In genomic region chr8:12387901-12388300, GRCm38 (mm10) we compare ENCODE assay signal across 19 mouse cellular contexts. TPM values are rescaled to one million over a fixed set of nuclear protein-coding genes. Genes with fewer than 3 reads are reported as not detected.
DNase-seq lines count a peak whose midpoint lies in the region; ATAC-seq and TF ChIP-seq lines count a peak whose summit lies in the region.
"Had no signal": no experiment of that assay in that cellular context is flagged by ENCODE, and none has a peak within 500 bp of the region (broad histone marks: within the 10 kb centered on the region; RNA-seq: fewer than 3 reads in every experiment).

No protein-coding gene starts in this region.

- TF ChIP-seq CTCF in kidney, adult 2 months (conservative IDR thresholded peaks at IDR 0.05; ENCODE audit: insufficient read depth, insufficient read length, low read depth, low read length) = no peak

- TF ChIP-seq POLR2A in kidney, adult 2 months (IDR thresholded peaks at IDR 0.05; ENCODE audit: low read depth, low read length) = no peak

- 5% methylated on average over 4 of the region's 4 CpGs for WGBS in limb, embryonic 11.5 days
- WGBS in limb, embryonic 10.5 days = 3% methylated on average over 4 of the region's 4 CpGs
- WGBS in forebrain, embryonic 14.5 days = 21% methylated on average over 4 of the region's 4 CpGs
- 25% methylated on average over 4 of the region's 4 CpGs for WGBS in hindbrain, embryonic 16.5 days
- 13% methylated on average over 4 of the region's 4 CpGs for WGBS in kidney, adult 2 months

- H3K27ac ChIP-seq in limb, embryonic 11.5 days (replicated peaks; ENCODE audit: low read depth, low read length) = no peak overlapping the region
- H3K27ac ChIP-seq in limb, embryonic 10.5 days = no peak overlapping the region
- peak overlapping the region; percentile 96 for H3K27ac ChIP-seq in forebrain, embryonic 14.5 days (ENCODE audit: low read depth, low read length)
- no peak overlapping the region for H3K27ac ChIP-seq in hindbrain, embryonic 16.5 days (ENCODE audit: low read depth, low read length)
- H3K27ac ChIP-seq in kidney, adult 2 months (ENCODE audit: insufficient read depth, low read depth, low read length) = no peak overlapping the region
- H3K27ac ChIP-seq: embryonic facial prominence, embryonic 12.5 days; liver, embryonic 13.5 days; lung, embryonic 15.5 days had no signal

- no peak overlapping the region for H3K9ac ChIP-seq in limb, embryonic 11.5 days (ENCODE audit: low read length)
- H3K9ac ChIP-seq in forebrain, embryonic 14.5 days (ENCODE audit: low read length) = peak overlapping the region; percentile 89
- H3K9ac ChIP-seq in hindbrain, embryonic 16.5 days (ENCODE audit: low read depth, low read length) = no peak overlapping the region
- H3K9ac ChIP-seq: embryonic facial prominence, embryonic 12.5 days; liver, embryonic 13.5 days; lung, embryonic 15.5 days had no signal

- ATAC-seq in limb, embryonic 11.5 days (ENCODE audit: insufficient number of reproducible peaks, low FRiP score, low TSS enrichment, low read depth) = no peak
- no peak for ATAC-seq in forebrain, embryonic 14.5 days
- no peak for ATAC-seq in hindbrain, embryonic 16.5 days

- H3K4me2 ChIP-seq in limb, embryonic 11.5 days (ENCODE audit: low read depth, severe bottlenecking) = no peak overlapping the region
- H3K4me2 ChIP-seq in forebrain, embryonic 14.5 days (ENCODE audit: low read length) = peak overlapping the region; percentile 89
- peak overlapping the region; percentile 21; the same call in 1 of the 2 replicates for H3K4me2 ChIP-seq in hindbrain, embryonic 16.5 days (ENCODE audit: low read length)
- H3K4me2 ChIP-seq: embryonic facial prominence, embryonic 12.5 days; liver, embryonic 13.5 days; lung, embryonic 15.5 days had no signal

- H3K4me3 ChIP-seq in limb, embryonic 11.5 days (ENCODE audit: low read depth, low read length) = no peak overlapping the region
- H3K4me3 ChIP-seq in limb, embryonic 10.5 days = no peak overlapping the region
- H3K4me3 ChIP-seq in forebrain, embryonic 14.5 days (ENCODE audit: low read depth, low read length) = peak overlapping the region; percentile 51
- H3K4me3 ChIP-seq in hindbrain, embryonic 16.5 days (ENCODE audit: low read length) = no peak overlapping the region
- H3K4me3 ChIP-seq in kidney, adult 2 months (ENCODE audit: insufficient read depth, low read depth, low read length) = no peak overlapping the region
- H3K4me3 ChIP-seq: liver, embryonic 13.5 days; lung, embryonic 15.5 days had no signal

- peaks cover 5% of the 10 kb centered on the region; the same call in 1 of the 2 replicates for H3K4me1 ChIP-seq in limb, embryonic 11.5 days (ENCODE audit: control insufficient read depth, insufficient read depth, low read length)
- peaks cover 40% of the 10 kb centered on the region for H3K4me1 ChIP-seq in limb, embryonic 10.5 days
- H3K4me1 ChIP-seq in forebrain, embryonic 14.5 days (ENCODE audit: control insufficient read depth, insufficient read depth, low read length) = peaks cover 34% of the 10 kb centered on the region
- peaks cover 9% of the 10 kb centered on the region; the same call in 1 of the 2 replicates for H3K4me1 ChIP-seq in hindbrain, embryonic 16.5 days (ENCODE audit: control insufficient read depth, insufficient read depth, low read depth, low read length)
- H3K4me1 ChIP-seq in kidney, adult 2 months (ENCODE audit: control insufficient read depth, insufficient read depth, low read length) = no peaks in the 10 kb centered on the region

- no peaks in the 10 kb centered on the region for H3K36me3 ChIP-seq in limb, embryonic 11.5 days (ENCODE audit: control insufficient read depth, insufficient read depth, low read length)
- no peaks in the 10 kb centered on the region for H3K36me3 ChIP-seq in limb, embryonic 10.5 days
- no peaks in the 10 kb centered on the region for H3K36me3 ChIP-seq in forebrain, embryonic 14.5 days (ENCODE audit: control insufficient read depth, insufficient read depth, low read length)
- no peaks in the 10 kb centered on the region for H3K36me3 ChIP-seq in hindbrain, embryonic 16.5 days (ENCODE audit: control insufficient read depth, insufficient read depth, low read length)
- no peaks in the 10 kb centered on the region for H3K36me3 ChIP-seq in kidney, adult 2 months (ENCODE audit: control insufficient read depth, insufficient read depth, low read length)
- H3K36me3 ChIP-seq: embryonic facial prominence, embryonic 12.5 days; liver, embryonic 13.5 days; lung, embryonic 15.5 days had no signal

- H3K9me3 ChIP-seq in limb, embryonic 11.5 days (ENCODE audit: control insufficient read depth, low read length) = no peaks in the 10 kb centered on the region
- H3K9me3 ChIP-seq in limb, embryonic 10.5 days (replicated peaks) = no peaks in the 10 kb centered on the region
- no peaks in the 10 kb centered on the region for H3K9me3 ChIP-seq in forebrain, embryonic 14.5 days (replicated peaks; ENCODE audit: control insufficient read depth, low read length)
- no peaks in the 10 kb centered on the region for H3K9me3 ChIP-seq in hindbrain, embryonic 16.5 days (ENCODE audit: control insufficient read depth, low read length)
- H3K9me3 ChIP-seq: embryonic facial prominence, embryonic 12.5 days; liver, embryonic 13.5 days; lung, embryonic 15.5 days had no signal

- peaks cover 95% of the 10 kb centered on the region for H3K27me3 ChIP-seq in limb, embryonic 11.5 days (ENCODE audit: control insufficient read depth, insufficient read depth, low read length)
- peaks cover 100% of the 10 kb centered on the region for H3K27me3 ChIP-seq in limb, embryonic 10.5 days (ENCODE audit: low read depth, poor library complexity, severe bottlenecking)
- H3K27me3 ChIP-seq in forebrain, embryonic 14.5 days (replicated peaks; ENCODE audit: control insufficient read depth, insufficient read depth, low read length) = peaks cover 31% of the 10 kb centered on the region
- H3K27me3 ChIP-seq in hindbrain, embryonic 16.5 days (replicated peaks; ENCODE audit: control insufficient read depth, insufficient read depth, low read length) = peaks cover 44% of the 10 kb centered on the region
- H3K27me3 ChIP-seq in kidney, adult 2 months (replicated peaks; ENCODE audit: control insufficient read depth, insufficient read depth, low read length) = peaks cover 9% of the 10 kb centered on the region

- peak; percentile 23 for DNase-seq in limb, embryonic 11.5 days (ENCODE audit: low spot score)
- no peak for DNase-seq in limb, embryonic 10.5 days (ENCODE audit: low spot score)
- DNase-seq in forebrain, embryonic 14.5 days (ENCODE audit: low spot score) = no peak
- no peak for DNase-seq in frontal cortex, postnatal 25 days (ENCODE audit: low spot score in 2 of 2)
- no peak for DNase-seq in left cerebral cortex, adult 8-10 months (ENCODE audit: low spot score in 2 of 2)
- DNase-seq in kidney, adult 2 months = no peak
- DNase-seq: adrenal gland, adult 8-10 months; cerebellum, adult 18-20 months; cerebellum, postnatal 36 days; kidney, adult 8-10 months; kidney, postnatal 36 days; left cerebral cortex, postnatal 4 days; liver, embryonic 13.5 days; thymus, postnatal 36 days had no signal

RNA-seq across cellular contexts. Expression of gene Sox1, which starts 7.2 kb away (rescaled TPM):
- not detected in 2 replicates for polyA plus RNA-seq in limb, embryonic 11.5 days (2014; fragmentation: Nextera tagmentation; extraction: Ambion mirVana)
- not detected in 2 replicates for polyA plus RNA-seq in limb, embryonic 10.5 days (2016; fragmentation: Nextera tagmentation; extraction: Ambion mirVana)
- polyA plus RNA-seq in forebrain, embryonic 14.5 days (2014; fragmentation: Nextera tagmentation; extraction: Ambion mirVana) = 5.7 and 6.1 TPM in 2 replicates
- polyA plus RNA-seq in hindbrain, embryonic 16.5 days (2015; fragmentation: Nextera tagmentation; extraction: Ambion mirVana) = 1.2 and 1.4 TPM in 2 replicates
- 10 to 100 TPM; 10.9 to 14.2 (median 13.0) TPM for total RNA-seq in left cerebral cortex, adult 8-10 months (2022)
- polyA plus RNA-seq in kidney, adult 2 months (2012; rRNA removed) = not detected in 2 replicates
- total RNA-seq: adrenal gland, adult 8-10 months; gastrocnemius, adult 8-10 months had no signal
- polyA plus RNA-seq: heart, postnatal 0 days; liver, embryonic 13.5 days; lung, embryonic 15.5 days had no signal
